10 mouse cellular contexts compared by ENCODE assay signal in the genomic region with DNA sequence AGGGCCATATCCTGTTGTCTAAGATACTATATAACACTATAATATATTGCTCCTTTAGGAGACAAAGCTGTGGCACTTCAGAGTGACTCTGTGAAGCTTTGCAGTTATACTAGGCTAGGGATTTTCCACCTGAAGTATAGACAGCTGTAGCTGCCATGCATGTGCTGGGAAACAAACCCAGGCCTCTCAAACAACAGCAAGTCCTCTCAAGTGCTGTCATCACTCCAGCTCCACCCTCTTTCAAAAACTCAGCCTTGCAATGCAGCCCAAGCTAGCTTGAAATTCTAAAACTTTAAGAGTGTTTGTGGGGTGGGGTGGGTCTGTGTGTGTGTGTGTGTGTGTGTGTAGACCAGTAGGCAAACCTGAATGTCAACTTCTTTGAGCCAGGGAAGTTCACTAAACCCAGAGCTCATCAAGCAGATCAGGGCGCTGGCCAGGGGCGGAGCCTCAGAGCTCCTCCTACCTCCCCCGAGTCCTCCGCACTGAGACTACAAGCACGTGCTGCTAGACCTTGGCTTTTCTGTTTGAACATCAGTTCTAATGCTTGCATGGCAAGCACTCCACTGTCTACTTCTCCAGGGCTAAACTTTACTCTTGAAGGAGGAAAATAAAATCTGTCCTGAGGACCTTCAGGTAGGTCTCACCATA. TPM values are rescaled to one million over a fixed set of nuclear protein-coding genes. Genes with fewer than 3 reads are reported as not detected.
DNase-seq lines count a peak whose midpoint lies in the region; ATAC-seq lines count a peak whose summit lies in the region.
"Had no signal": no experiment of that assay in that cellular context is flagged by ENCODE, and none has a peak within 500 bp of the region (broad histone marks: within the 10 kb centered on the region; RNA-seq: fewer than 3 reads in every experiment).

No protein-coding gene starts in this region.

- H3K27ac ChIP-seq in hindbrain, embryonic 10.5 days = peak overlapping the region; percentile 29; the same call in 1 of the 2 replicates
- no peak overlapping the region for H3K27ac ChIP-seq in hindbrain, embryonic 12.5 days
- H3K27ac ChIP-seq in limb, embryonic 13.5 days = no peak overlapping the region
- H3K27ac ChIP-seq in neural tube, embryonic 12.5 days = no peak overlapping the region
- H3K27ac ChIP-seq: macrophage had no signal

- no peak overlapping the region for H3K9ac ChIP-seq in hindbrain, embryonic 12.5 days
- no peak overlapping the region for H3K9ac ChIP-seq in limb, embryonic 13.5 days
- H3K9ac ChIP-seq in neural tube, embryonic 12.5 days = no peak overlapping the region

- no peak for ATAC-seq in hindbrain, embryonic 12.5 days (ENCODE audit: low FRiP score)
- peak; percentile 81 for ATAC-seq in granulocyte monocyte progenitor cell, adult 5-6 weeks (replicated peaks; ENCODE audit: poor library complexity, severe bottlenecking)
- ATAC-seq in limb, embryonic 13.5 days (ENCODE audit: low FRiP score, low read depth) = no peak
- no peak for ATAC-seq in neural tube, embryonic 12.5 days (ENCODE audit: low FRiP score, low read depth)
- no peak for ATAC-seq in inflammation-experienced regulatory T-cells, adult 6 months
- no peak for ATAC-seq in monocyte, adult 5-6 weeks (replicated peaks; ENCODE audit: insufficient number of reproducible peaks, low FRiP score, low TSS enrichment, poor library complexity, severe bottlenecking)
- ATAC-seq: Patski had no signal

- no peaks in the 10 kb centered on the region for H3K36me3 ChIP-seq in hindbrain, embryonic 10.5 days
- H3K36me3 ChIP-seq in hindbrain, embryonic 12.5 days = no peaks in the 10 kb centered on the region
- no peaks in the 10 kb centered on the region for H3K36me3 ChIP-seq in limb, embryonic 13.5 days
- H3K36me3 ChIP-seq in neural tube, embryonic 12.5 days = no peaks in the 10 kb centered on the region

- no peaks in the 10 kb centered on the region for H3K9me3 ChIP-seq in hindbrain, embryonic 10.5 days
- H3K9me3 ChIP-seq in hindbrain, embryonic 12.5 days (replicated peaks) = no peaks in the 10 kb centered on the region
- no peaks in the 10 kb centered on the region for H3K9me3 ChIP-seq in limb, embryonic 13.5 days
- H3K9me3 ChIP-seq in neural tube, embryonic 12.5 days = no peaks in the 10 kb centered on the region

- no peaks in the 10 kb centered on the region; the same call in 1 of the 2 replicates for H3K27me3 ChIP-seq in hindbrain, embryonic 10.5 days (ENCODE audit: insufficient read depth, poor library complexity, severe bottlenecking)
- H3K27me3 ChIP-seq in hindbrain, embryonic 12.5 days = no peaks in the 10 kb centered on the region
- 0 out of 2 replicates have a peak, but pooled peaks cover 2% of the 10 kb centered on the region for H3K27me3 ChIP-seq in limb, embryonic 13.5 days
- no peaks in the 10 kb centered on the region for H3K27me3 ChIP-seq in neural tube, embryonic 12.5 days (replicated peaks)
- H3K27me3 ChIP-seq: Patski had no signal

- H3K4me3 ChIP-seq in hindbrain, embryonic 10.5 days = no peak overlapping the region
- H3K4me3 ChIP-seq in hindbrain, embryonic 12.5 days = no peak overlapping the region
- H3K4me3 ChIP-seq in limb, embryonic 13.5 days = no peak overlapping the region
- H3K4me3 ChIP-seq in neural tube, embryonic 12.5 days = no peak overlapping the region

- H3K4me1 ChIP-seq in hindbrain, embryonic 10.5 days (replicated peaks) = peaks cover 5% of the 10 kb centered on the region; the same call in 1 of the 2 replicates
- H3K4me1 ChIP-seq in hindbrain, embryonic 12.5 days = no peaks in the 10 kb centered on the region
- H3K4me1 ChIP-seq in limb, embryonic 13.5 days = no peaks in the 10 kb centered on the region
- 0 out of 2 replicates have a peak, but pooled peaks cover 5% of the 10 kb centered on the region for H3K4me1 ChIP-seq in neural tube, embryonic 12.5 days

- no peak overlapping the region for H3K4me2 ChIP-seq in hindbrain, embryonic 12.5 days (replicated peaks)
- H3K4me2 ChIP-seq in limb, embryonic 13.5 days (replicated peaks) = peak overlapping the region; percentile 23
- H3K4me2 ChIP-seq in neural tube, embryonic 12.5 days (replicated peaks) = peak overlapping the region; percentile 26; the same call in 1 of the 2 replicates

- WGBS in hindbrain, embryonic 10.5 days = 15% methylated on average over 5 of the region's 5 CpGs
- 5% methylated on average over 5 of the region's 5 CpGs for WGBS in hindbrain, embryonic 12.5 days
- 10% methylated on average over 5 of the region's 5 CpGs for WGBS in limb, embryonic 13.5 days
- WGBS in neural tube, embryonic 12.5 days = 5% methylated on average over 5 of the region's 5 CpGs

- no peak for DNase-seq in hindbrain, embryonic 10.5 days (ENCODE audit: low spot score)
- DNase-seq in right cerebral cortex, postnatal 25 days = no peak

RNA-seq across cellular contexts. Expression of a gene that starts 5.5 kb away (rescaled TPM):
- 0.39 and 0.65 TPM in 2 replicates for polyA plus RNA-seq in hindbrain, embryonic 10.5 days (2016; fragmentation: Nextera tagmentation; extraction: Ambion mirVana)
- polyA plus RNA-seq in hindbrain, embryonic 12.5 days (2016; fragmentation: Nextera tagmentation; extraction: Ambion mirVana) = 0.13 and 0.14 TPM in 2 replicates
- total RNA-seq in granulocyte monocyte progenitor cell, adult 5-6 weeks (2014; fragmentation: Nextera tagmentation) = not detected in 2 replicates
- total RNA-seq in granulocyte monocyte progenitor cell, adult 5-6 weeks (2017) = not detected in 2 replicates
- 0.45 and 0.55 TPM in 2 replicates for polyA plus RNA-seq in limb, embryonic 13.5 days (2015; fragmentation: Nextera tagmentation; extraction: Ambion mirVana)
- 0.14 TPM in 1 of 2 replicates, not detected in the other for polyA plus RNA-seq in neural tube, embryonic 12.5 days (2016; fragmentation: Nextera tagmentation; extraction: Ambion mirVana)
- polyA plus RNA-seq in inflammation-experienced regulatory T-cells, adult 6 months (2017; shearing (Covaris generic)) = not detected
- total RNA-seq in monocyte, adult 5-6 weeks (2017) = 1.9 TPM in 1 of 3 replicates, not detected in the others
- polyA plus RNA-seq: macrophage had no signal

RNA-seq across cellular contexts. Expression of a gene that starts 56.4 kb away (rescaled TPM):
- 0.09 and 0.10 TPM in 2 replicates for polyA plus RNA-seq in hindbrain, embryonic 10.5 days (2016; fragmentation: Nextera tagmentation; extraction: Ambion mirVana)
- 0.06 and 0.17 TPM in 2 replicates for polyA plus RNA-seq in hindbrain, embryonic 12.5 days (2016; fragmentation: Nextera tagmentation; extraction: Ambion mirVana)
- total RNA-seq in granulocyte monocyte progenitor cell, adult 5-6 weeks (2014; fragmentation: Nextera tagmentation) = not detected in 2 replicates
- total RNA-seq in granulocyte monocyte progenitor cell, adult 5-6 weeks (2017) = not detected in 2 replicates
- 0.13 and 0.22 TPM in 2 replicates for polyA plus RNA-seq in limb, embryonic 13.5 days (2015; fragmentation: Nextera tagmentation; extraction: Ambion mirVana)
- 0.11 and 0.14 TPM in 2 replicates for polyA plus RNA-seq in neural tube, embryonic 12.5 days (2016; fragmentation: Nextera tagmentation; extraction: Ambion mirVana)
- polyA plus RNA-seq in inflammation-experienced regulatory T-cells, adult 6 months (2017; shearing (Covaris generic)) = under 1 TPM in 1 of 3 experiments, not detected in 2; 0.19 TPM
- 0.19 TPM in 1 of 3 replicates, not detected in the others for total RNA-seq in monocyte, adult 5-6 weeks (2017)
- polyA plus RNA-seq: macrophage had no signal
